16 mouse cellular contexts compared by ENCODE assay signal in the genomic region with DNA sequence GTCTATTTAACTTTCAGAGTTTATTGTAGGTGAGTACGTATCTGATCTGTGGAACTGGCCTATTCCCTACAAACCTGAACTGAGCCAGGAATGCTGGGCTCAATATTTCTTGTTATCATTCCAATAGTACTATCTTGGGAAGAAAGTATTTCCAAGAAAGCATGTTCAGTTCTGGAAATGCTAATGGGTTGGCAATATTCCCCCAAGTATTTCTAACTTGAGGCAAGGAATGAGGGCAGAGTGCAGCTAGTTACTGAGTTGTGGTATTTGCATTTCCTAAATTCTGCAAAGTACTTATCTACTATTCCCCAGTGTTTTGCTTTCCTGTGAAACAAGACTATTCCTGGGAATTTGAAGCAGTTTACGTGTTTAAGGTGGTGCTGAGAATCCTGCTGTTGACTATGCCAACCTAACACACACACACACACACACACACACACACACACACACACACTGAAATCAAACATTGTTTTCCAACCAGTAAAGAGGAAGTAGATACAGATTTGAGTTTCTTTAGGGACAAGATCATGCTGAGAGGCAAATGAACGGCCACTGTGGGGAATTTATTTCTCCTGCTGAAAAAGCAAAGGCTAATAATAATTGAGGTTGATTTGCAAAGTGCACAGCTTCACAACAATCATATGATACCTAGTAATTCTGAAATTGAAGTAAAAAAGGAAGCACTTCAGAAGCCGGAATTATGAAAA.
A peak's percentile ranks its signal among the peaks of the same experiment; 100 is the strongest.
DNase-seq lines count a peak whose midpoint lies in the region; ATAC-seq and TF ChIP-seq lines count a peak whose summit lies in the region.
"Had no signal": no experiment of that assay in that cellular context is flagged by ENCODE, and none has a peak within 500 bp of the region (broad histone marks: within the 10 kb centered on the region; RNA-seq: fewer than 3 reads in every experiment).

No protein-coding gene starts in this region.

- H3K9me3 ChIP-seq in forebrain, postnatal 0 days (ENCODE audit: low read length): no peaks in the 10 kb centered on the region
- no peaks in the 10 kb centered on the region for H3K9me3 ChIP-seq in forebrain, embryonic 15.5 days
- H3K9me3 ChIP-seq in liver, embryonic 11.5 days (ENCODE audit: control insufficient read depth, low read length): no peaks in the 10 kb centered on the region
- H3K9me3 ChIP-seq in midbrain, embryonic 16.5 days (replicated peaks; ENCODE audit: control insufficient read depth, low read length, poor library complexity, severe bottlenecking): no peaks in the 10 kb centered on the region
- H3K9me3 ChIP-seq: G1E; limb, embryonic 15.5 days; megakaryocyte, embryonic 14.5 days had no signal

- no peak for TF ChIP-seq CTCF in forebrain, postnatal 0 days (IDR thresholded peaks at IDR 0.05; ENCODE audit: low read depth)
- TF ChIP-seq CTCF in liver, adult 2 months (IDR thresholded peaks at IDR 0.05; ENCODE audit: low read depth, low read length): no peak

- H3K9ac ChIP-seq in forebrain, postnatal 0 days: no peak overlapping the region
- no peak overlapping the region for H3K9ac ChIP-seq in forebrain, embryonic 15.5 days (replicated peaks)
- H3K9ac ChIP-seq in liver, adult 2 months (ENCODE audit: low read depth, low read length): no peak overlapping the region
- H3K9ac ChIP-seq in liver, embryonic 11.5 days (ENCODE audit: low read depth, low read length): no peak overlapping the region
- no peak overlapping the region for H3K9ac ChIP-seq in midbrain, embryonic 16.5 days (ENCODE audit: low read depth, low read length)
- H3K9ac ChIP-seq: limb, embryonic 15.5 days had no signal

- DNase-seq in forebrain, postnatal 0 days: peak; percentile 2
- DNase-seq in liver, adult 2 months (ENCODE audit: extremely low read depth, low read depth, low spot score): peak; percentile 37
- no peak for DNase-seq in liver, embryonic 11.5 days (ENCODE audit: low spot score)
- peak; percentile 27 for DNase-seq in splenic B cell, adult 2 months (ENCODE audit: low read depth, low spot score)
- DNase-seq in embryo, embryonic 11 days: no peak
- DNase-seq: adrenal gland, postnatal 14 days; cerebellum, postnatal 14 days; lung, adult 2 months; retina, postnatal 1 day; thymus, postnatal 4 days had no signal

- no peaks in the 10 kb centered on the region for H3K79me2 ChIP-seq in liver, adult 2 months (ENCODE audit: control insufficient read depth, insufficient read depth, low read length)

- no peak for ATAC-seq in forebrain, postnatal 0 days
- ATAC-seq in forebrain, embryonic 15.5 days (replicated peaks): no peak
- ATAC-seq in liver, embryonic 11.5 days (replicated peaks; ENCODE audit: low FRiP score): no peak
- 0 out of 2 replicates have a peak, but pooled peaks have one; percentile 29 for ATAC-seq in common myeloid progenitor, adult 5-6 weeks (replicated peaks; ENCODE audit: low read depth, poor library complexity, severe bottlenecking)
- ATAC-seq in midbrain, embryonic 16.5 days: no peak

- H3K36me3 ChIP-seq in forebrain, postnatal 0 days (ENCODE audit: insufficient read depth): no peaks in the 10 kb centered on the region
- H3K36me3 ChIP-seq in forebrain, embryonic 15.5 days: no peaks in the 10 kb centered on the region
- no peaks in the 10 kb centered on the region for H3K36me3 ChIP-seq in liver, adult 2 months (ENCODE audit: control insufficient read depth, insufficient read depth, low read length)
- no peaks in the 10 kb centered on the region for H3K36me3 ChIP-seq in liver, embryonic 11.5 days (ENCODE audit: control insufficient read depth, insufficient read depth, low read length)
- no peaks in the 10 kb centered on the region for H3K36me3 ChIP-seq in splenic B cell, adult 2 months (ENCODE audit: control insufficient read depth, insufficient read depth, low read length, poor library complexity, severe bottlenecking)
- no peaks in the 10 kb centered on the region for H3K36me3 ChIP-seq in midbrain, embryonic 16.5 days (ENCODE audit: control insufficient read depth, insufficient read depth, low read length)
- H3K36me3 ChIP-seq: G1E; limb, embryonic 15.5 days had no signal

- no peak for TF ChIP-seq POLR2A in liver, adult 2 months (IDR thresholded peaks at IDR 0.05; ENCODE audit: extremely low read depth, insufficient read depth, low read length)

- H3K4me2 ChIP-seq in forebrain, postnatal 0 days (ENCODE audit: low read depth): no peak overlapping the region
- no peak overlapping the region for H3K4me2 ChIP-seq in forebrain, embryonic 15.5 days (replicated peaks)
- H3K4me2 ChIP-seq in liver, embryonic 11.5 days: no peak overlapping the region
- H3K4me2 ChIP-seq in midbrain, embryonic 16.5 days (ENCODE audit: low read length): no peak overlapping the region
- H3K4me2 ChIP-seq: limb, embryonic 15.5 days had no signal

- no peak overlapping the region for H3K4me3 ChIP-seq in forebrain, postnatal 0 days (ENCODE audit: low read depth, low read length)
- no peak overlapping the region for H3K4me3 ChIP-seq in forebrain, embryonic 15.5 days
- no peak overlapping the region for H3K4me3 ChIP-seq in liver, adult 2 months (ENCODE audit: insufficient read depth, low read depth, low read length)
- H3K4me3 ChIP-seq in liver, embryonic 11.5 days (ENCODE audit: low read depth, low read length): no peak overlapping the region
- H3K4me3 ChIP-seq in midbrain, embryonic 16.5 days (ENCODE audit: low read depth, low read length): no peak overlapping the region
- H3K4me3 ChIP-seq: limb, embryonic 15.5 days; megakaryocyte, embryonic 14.5 days had no signal

- H3K4me1 ChIP-seq in forebrain, postnatal 0 days (ENCODE audit: insufficient read depth): no peaks in the 10 kb centered on the region
- no peaks in the 10 kb centered on the region for H3K4me1 ChIP-seq in forebrain, embryonic 15.5 days
- no peaks in the 10 kb centered on the region for H3K4me1 ChIP-seq in liver, adult 2 months (ENCODE audit: control insufficient read depth, insufficient read depth, low read length)
- H3K4me1 ChIP-seq in liver, embryonic 11.5 days (replicated peaks; ENCODE audit: control insufficient read depth, insufficient read depth, low read length): no peaks in the 10 kb centered on the region
- H3K4me1 ChIP-seq in midbrain, embryonic 16.5 days (ENCODE audit: control insufficient read depth, insufficient read depth, low read length): no peaks in the 10 kb centered on the region
- H3K4me1 ChIP-seq: limb, embryonic 15.5 days had no signal

- WGBS in forebrain, postnatal 0 days: 70% methylated on average over 4 of the region's 4 CpGs
- WGBS in forebrain, embryonic 15.5 days: 79% methylated on average over 4 of the region's 4 CpGs
- 66% methylated on average over 4 of the region's 4 CpGs for WGBS in liver, adult 2 months
- 69% methylated on average over 4 of the region's 4 CpGs for WGBS in liver, embryonic 11.5 days
- WGBS in midbrain, embryonic 16.5 days: 84% methylated on average over 4 of the region's 4 CpGs

- no peaks in the 10 kb centered on the region for H3K27me3 ChIP-seq in forebrain, postnatal 0 days (ENCODE audit: insufficient read depth, low read length)
- no peaks in the 10 kb centered on the region for H3K27me3 ChIP-seq in forebrain, embryonic 15.5 days
- H3K27me3 ChIP-seq in liver, adult 2 months (ENCODE audit: control insufficient read depth, insufficient read depth, low read length): no peaks in the 10 kb centered on the region
- no peaks in the 10 kb centered on the region for H3K27me3 ChIP-seq in liver, embryonic 11.5 days (replicated peaks; ENCODE audit: control insufficient read depth, insufficient read depth, low read length)
- no peaks in the 10 kb centered on the region for H3K27me3 ChIP-seq in splenic B cell, adult 2 months (ENCODE audit: control insufficient read depth, insufficient read depth, low read length, poor library complexity, severe bottlenecking)
- H3K27me3 ChIP-seq in midbrain, embryonic 16.5 days (ENCODE audit: control insufficient read depth, insufficient read depth, low read depth, low read length): no peaks in the 10 kb centered on the region
- H3K27me3 ChIP-seq: limb, embryonic 15.5 days; megakaryocyte, embryonic 14.5 days had no signal

- H3K27ac ChIP-seq in forebrain, postnatal 0 days (ENCODE audit: low read depth, low read length): no peak overlapping the region
- H3K27ac ChIP-seq in forebrain, embryonic 15.5 days (replicated peaks): no peak overlapping the region
- no peak overlapping the region for H3K27ac ChIP-seq in liver, adult 2 months (replicated peaks; ENCODE audit: insufficient read depth, low read depth, low read length)
- no peak overlapping the region for H3K27ac ChIP-seq in liver, embryonic 11.5 days (ENCODE audit: low read depth, low read length)
- no peak overlapping the region for H3K27ac ChIP-seq in midbrain, embryonic 16.5 days (ENCODE audit: low read length)
- H3K27ac ChIP-seq: limb, embryonic 15.5 days had no signal

Comparison
In these comparisons a context has a peak if more than half of its experiments do, and no peak if none do; other contexts are left out.
1. DNase-seq: peak in forebrain, postnatal 0 days (single experiment), liver, adult 2 months (single experiment) and splenic B cell, adult 2 months (single experiment); none in liver, embryonic 11.5 days (single experiment) and embryo, embryonic 11 days (single experiment).